Mouse (Mus musculus) cerebellum, adult 11 months (tissue): ENCODE measurements around the gene Tmem117.

Experiments
- DNase-seq: peaks from one replicate; pipeline ENCODE4 v3.0.0; 2022

The Tmem117 gene

GRCm38 (mm10) chr15:95047486-95047885, 418.5 kb downstream of the Tmem117 start:
- DNase-seq, result no peak

DNA sequence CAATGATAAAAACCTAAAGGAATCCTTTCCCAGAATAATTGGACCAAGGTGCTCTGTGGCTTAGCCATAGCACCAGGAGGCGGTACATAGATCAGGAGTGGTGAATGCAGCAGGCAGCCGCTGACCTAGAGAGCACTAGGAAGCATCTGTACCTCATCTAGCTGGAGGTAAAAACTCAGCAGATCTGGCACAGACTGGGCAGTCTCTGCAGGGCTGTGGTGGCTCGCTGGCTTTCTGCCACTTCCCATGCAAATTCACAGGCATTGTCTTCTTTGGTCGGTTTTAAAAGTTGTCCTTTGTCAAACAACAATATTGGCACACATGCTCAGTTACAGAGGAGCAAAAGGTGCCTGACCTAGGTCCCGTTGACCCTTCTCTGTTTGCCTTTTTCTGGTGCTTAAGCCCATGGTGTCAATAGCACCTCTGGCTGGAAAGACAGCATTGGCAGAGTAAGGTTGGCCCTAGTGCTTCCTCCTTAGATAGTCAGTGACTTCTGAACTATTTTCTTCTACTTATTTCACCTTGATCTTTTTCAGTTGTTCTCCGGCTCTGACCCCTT, 420.2 kb downstream of the Tmem117 start:
- peak; percentile 59 for DNase-seq

DNA sequence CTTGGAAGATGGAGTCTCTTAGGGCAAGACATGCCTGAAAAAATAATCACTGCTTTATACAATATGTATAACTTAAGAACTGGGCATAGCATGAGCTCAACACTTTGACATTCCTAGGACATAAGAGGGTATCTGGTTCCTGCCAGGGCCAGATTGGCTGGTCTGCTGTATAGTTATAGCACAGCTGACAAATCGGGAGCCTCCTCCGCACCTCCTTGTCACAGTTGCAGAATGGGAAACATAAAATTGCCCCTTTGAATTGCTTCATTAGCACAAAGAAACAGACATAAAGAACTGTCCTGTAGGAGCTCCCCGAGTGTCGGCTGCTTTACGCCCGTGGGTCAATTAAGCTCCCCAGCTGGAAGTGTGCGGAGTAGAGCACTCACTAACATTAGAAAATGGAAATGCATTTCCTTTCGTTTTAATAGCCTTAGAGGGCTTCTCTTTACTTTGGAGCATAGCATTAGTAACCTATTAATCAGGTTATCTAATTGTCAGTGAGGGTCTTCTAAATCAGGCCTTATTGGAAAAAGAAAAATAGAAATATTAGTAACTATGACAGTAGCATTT, 426.1 kb downstream of the Tmem117 start:
- DNase-seq, result no peak

- no peak for DNase-seq
These were observed 439.0 kb downstream of the Tmem117 start for GRCm38 (mm10) chr15:95068023-95068422.

GRCm38 (mm10) chr15:95068799-95069198, 439.8 kb downstream of the Tmem117 start:
- no peak for DNase-seq

DNA sequence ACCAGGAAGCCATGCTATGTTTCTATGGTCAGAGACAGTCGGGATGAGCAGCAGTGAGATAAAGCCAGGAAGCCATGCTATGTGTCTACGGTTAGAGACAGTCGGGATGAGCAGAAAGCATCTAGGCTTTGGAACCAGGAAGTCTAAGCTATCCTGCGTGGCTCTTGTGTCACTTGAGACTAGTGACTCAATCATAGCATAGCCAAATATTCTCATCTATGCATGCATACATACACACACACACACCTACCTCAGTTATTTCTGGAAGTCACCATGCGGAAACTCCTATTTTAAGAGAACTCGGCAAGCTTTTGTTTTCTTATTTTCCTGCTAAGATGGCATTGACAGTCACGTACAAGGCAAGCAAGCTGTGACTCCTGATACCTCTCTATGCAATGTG, 441.8 kb downstream of the Tmem117 start:
- no peak for DNase-seq

GRCm38 (mm10) chr15:95075356-95075755, 446.3 kb downstream of the Tmem117 start:
- DNase-seq, result peak; percentile 16

- no peak for DNase-seq
These were observed 452.6 kb downstream of the Tmem117 start for GRCm38 (mm10) chr15:95081654-95082053.

GRCm38 (mm10) chr15:95085962-95086361, 456.9 kb downstream of the Tmem117 start:
- DNase-seq, result peak; percentile 43

GRCm38 (mm10) chr15:95100133-95100532, 471.1 kb downstream of the Tmem117 start:
- DNase-seq, result no peak

- no peak for DNase-seq
These were observed 472.5 kb downstream of the Tmem117 start for GRCm38 (mm10) chr15:95101522-95101921.

- DNase-seq, result no peak
These were observed 478.3 kb downstream of the Tmem117 start for GRCm38 (mm10) chr15:95107246-95107809.

- no peak for DNase-seq
These were observed 479.6 kb downstream of the Tmem117 start for GRCm38 (mm10) chr15:95108626-95109025.

DNA sequence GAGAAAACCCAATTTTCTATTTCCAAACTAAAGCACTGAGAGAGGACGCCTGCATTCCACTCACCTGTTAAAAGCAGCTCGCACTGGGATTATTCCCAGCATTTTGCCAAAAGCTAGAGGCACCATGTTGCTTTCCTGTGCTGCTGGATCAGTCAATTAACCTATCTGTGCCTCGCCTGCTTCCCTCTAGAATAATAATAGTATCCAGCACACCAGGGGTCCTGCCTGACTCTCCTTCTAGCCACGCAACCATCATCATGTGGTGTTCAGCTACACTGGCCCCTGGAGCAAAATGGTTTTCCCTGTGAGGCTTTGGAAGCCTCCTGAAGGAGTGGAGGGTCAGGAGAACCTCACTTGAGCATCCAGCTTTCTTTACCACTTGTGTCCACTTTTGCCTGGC, 502.4 kb downstream of the Tmem117 start:
- DNase-seq, result no peak

- no peak for DNase-seq
These were observed 507.0 kb downstream of the Tmem117 start for GRCm38 (mm10) chr15:95135926-95136609.

GRCm38 (mm10) chr15:95137018-95137810, 508.2 kb downstream of the Tmem117 start:
- DNase-seq, result no peak

- DNase-seq, result no peak
These were observed 509.8 kb downstream of the Tmem117 start for GRCm38 (mm10) chr15:95138709-95139409.

DNA sequence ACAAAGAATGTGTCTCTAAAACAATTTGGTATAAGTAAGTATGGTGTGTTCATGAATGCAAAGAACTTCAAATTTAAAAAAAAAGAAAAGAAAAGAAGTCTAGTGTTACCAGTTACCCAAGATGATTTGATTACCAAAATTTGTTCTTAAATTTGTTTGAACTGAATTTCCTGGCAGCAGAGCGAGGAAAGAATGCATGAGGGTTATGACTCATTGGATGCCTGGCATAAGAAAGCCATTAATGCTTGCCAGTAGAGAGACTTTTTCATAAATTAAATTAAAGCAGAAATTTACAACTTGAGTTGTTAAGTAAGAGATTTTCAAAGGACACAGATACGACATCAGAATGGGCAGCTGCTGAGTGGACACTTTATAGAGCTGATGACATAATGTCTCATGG, 515.1 kb downstream of the Tmem117 start:
- DNase-seq, result no peak

- no peak for DNase-seq
These were observed 516.1 kb downstream of the Tmem117 start for GRCm38 (mm10) chr15:95145118-95145517.
